Mouse (Mus musculus) CD4-positive, CD25-positive, alpha-beta regulatory T cell, adult 2 months (primary cell): ENCODE measurements around the gene Ppa1.

Source experiments
- DNase-seq: peaks from one replicate; pipeline ENCODE4 v3.0.0-alpha.2; 2012; ENCODE audit warnings: low read depth, low spot score

Ppa1 gene

DNA sequence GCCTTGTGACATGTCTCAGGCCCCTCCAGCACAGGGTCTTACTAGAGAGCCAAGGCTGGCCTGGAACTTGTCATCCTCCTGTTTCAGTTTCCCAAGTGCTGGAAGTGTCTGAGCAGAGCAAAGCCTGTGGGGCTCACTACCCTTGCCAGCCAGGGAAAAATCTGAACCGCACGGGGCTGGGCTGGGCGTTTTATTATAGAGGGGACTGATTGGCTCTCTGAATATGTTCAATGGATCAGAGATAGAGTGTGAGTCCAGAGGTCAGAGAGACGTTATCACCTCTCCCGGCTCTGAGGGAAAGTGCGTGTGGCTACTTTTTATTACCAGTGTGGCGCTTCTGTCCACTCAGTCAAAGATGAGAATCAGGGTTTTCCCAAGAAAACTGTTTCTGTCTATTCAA lies 1.8 kb upstream of the Ppa1 start:
- DNase-seq: no peak

DNA sequence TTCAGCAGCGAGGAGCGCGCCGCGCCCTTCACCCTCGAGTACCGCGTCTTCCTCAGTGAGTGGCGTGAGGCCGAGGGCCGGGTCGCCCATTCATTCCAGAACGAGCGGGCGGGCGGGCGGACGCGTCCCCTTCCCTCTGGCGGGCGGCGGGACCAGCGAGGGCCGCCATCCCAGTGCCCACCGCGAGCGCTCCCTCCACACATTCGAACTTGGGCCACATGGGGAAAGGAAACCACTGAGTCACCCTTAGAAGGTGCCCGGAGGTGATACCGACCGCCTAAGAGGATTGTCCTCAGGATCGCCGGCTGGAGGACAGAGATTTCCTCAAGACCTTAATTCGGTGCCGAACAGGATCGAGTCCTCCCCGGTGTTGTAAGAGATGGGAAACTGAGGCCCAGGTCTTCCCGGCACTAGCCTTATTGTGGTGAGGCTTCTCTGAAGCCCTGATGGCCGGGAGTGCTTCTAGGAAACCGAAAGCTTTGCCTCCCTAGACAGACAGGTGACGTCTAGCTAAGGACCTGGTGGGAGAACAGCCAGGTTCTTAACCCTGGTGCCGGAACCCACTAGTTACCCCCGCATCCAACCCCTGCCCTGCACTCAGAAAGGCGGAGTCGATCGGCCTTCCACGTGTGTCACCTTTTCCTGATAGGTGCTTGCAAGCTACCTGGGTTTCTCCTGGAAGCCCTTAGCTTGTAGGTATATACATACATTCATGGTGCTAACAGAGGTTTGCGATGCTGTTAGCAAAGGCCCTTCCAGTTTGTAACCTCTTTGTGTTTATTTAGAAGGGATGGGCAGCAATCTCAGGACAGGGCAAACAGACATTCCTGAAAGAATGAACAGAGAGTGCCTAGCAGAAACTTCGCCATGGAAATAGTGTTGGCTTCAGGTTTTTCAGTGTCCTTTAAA lies 639 bp downstream of the Ppa1 start:
- DNase-seq: peak; percentile 54

DNA sequence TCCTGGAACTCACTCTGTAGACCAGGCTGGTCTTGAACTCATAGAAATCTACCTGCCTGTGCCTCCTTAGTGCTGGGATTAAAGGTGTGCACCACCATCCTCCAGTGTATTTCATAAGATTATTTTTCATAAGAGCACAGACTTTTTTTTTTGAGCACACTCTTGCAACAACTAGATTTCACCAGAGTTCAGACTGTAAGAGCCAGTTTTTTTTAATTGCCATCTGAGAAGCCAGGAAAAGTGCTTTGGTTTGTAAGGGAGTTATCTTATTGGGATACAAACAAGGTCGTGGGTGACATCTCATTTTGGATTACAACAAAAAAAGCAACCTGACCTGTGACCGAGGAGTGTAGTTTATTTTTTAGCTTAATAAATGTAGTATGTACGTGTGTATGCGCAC lies 5.8 kb downstream of the Ppa1 start:
- DNase-seq: no peak

DNA sequence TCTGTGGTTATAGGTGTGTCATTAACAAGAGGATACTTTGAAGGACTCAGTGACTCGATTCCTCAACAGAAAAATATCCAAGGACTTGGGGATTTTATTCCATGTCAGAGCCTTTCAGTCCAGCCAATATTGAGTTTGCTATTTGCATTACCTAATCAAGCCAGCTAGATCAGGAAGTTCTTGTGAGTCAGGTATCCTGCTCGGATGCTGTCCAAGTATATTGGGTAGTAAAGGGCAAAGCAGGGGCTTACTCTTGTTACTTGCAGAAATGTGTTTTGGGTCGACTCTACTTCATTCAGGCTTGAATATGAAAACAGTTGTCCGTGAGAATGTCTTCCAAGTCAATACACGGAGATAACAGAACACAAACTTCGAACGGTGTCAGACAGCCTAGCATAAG lies 6.3 kb downstream of the Ppa1 start:
- no peak for DNase-seq

DNA sequence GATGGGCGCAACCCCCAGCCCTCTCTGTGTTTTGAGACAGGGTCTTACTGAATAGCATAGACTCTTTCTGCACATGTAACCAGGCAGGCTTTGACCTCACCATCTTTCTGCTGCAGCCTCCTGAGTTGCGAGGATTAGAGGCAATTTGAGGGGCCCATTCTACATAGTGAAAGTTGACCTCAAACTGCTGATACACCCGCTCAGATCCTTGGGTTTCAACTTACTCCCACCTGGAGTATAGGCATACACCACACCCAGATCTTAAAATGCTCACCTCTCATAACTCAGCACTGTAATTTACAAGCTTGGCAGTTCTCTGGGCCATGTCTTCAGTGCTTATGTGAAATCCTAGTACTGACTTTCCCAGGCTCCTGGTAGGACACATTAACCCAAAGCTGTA lies 6.8 kb downstream of the Ppa1 start:
- no peak for DNase-seq

DNA sequence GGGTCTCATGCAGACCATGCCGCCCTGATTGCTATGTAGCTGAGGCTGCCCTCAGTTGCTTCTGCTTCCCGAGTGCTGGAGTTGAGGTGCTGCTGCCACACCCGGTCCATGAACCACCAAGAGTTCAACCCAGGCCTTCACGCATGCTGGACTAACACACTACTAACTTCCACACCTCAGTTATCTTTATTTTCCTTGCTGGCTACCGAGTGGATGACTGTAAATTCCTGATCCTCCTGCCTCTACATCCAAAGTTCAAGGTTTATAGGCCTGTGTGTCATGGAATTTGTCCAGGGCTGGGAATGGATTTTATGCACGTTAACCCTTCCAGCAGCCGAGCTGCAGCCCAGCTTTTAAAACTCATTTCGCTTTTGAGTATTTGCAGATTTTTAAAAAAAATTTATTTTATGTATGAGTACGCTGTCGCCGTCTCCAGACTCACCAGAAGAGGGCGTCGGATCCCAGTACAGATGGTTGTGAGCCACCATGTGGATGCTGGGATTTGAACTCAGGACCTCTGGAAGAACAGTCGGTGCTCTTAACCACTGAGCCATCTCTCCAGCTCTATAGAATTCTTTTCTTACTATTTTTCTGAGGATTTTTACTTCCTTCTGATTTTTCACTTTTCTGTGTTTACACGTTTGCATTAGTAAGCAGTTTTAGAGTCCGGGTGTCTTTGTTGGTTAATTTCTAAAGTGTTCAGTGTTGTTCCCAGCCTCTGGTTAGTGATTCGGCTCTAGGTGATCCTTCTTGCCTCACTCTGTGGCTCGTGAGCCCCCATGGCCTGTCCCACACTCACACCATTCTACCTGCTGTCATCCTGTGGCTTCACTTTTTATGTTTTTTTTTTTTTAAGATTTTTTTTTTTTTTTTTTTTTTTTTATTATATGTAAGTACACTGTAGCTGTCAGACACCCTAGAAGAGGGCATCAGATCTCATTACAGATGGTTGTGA lies 8.9 kb downstream of the Ppa1 start:
- no peak for DNase-seq

DNA sequence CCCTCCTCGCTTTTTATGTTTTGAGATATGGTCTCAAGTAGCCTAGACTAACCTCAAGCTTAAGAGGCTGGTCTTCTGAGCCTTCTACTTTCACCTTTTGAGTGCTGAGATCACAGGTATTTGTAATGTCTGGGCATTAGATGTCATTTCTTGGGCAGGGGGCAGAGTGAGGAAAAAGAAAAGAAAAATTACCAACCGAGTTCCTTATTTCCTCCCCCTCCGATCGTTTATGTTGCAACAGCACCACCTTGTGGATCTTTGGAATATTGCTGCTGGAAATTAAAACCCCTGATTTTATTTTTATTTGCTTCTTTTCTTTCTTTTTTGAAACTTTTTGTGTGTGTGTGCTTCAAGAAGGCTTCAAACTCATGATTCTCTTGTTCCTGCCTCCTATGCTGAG lies 9.6 kb downstream of the Ppa1 start:
- DNase-seq: peak; percentile 77

DNA sequence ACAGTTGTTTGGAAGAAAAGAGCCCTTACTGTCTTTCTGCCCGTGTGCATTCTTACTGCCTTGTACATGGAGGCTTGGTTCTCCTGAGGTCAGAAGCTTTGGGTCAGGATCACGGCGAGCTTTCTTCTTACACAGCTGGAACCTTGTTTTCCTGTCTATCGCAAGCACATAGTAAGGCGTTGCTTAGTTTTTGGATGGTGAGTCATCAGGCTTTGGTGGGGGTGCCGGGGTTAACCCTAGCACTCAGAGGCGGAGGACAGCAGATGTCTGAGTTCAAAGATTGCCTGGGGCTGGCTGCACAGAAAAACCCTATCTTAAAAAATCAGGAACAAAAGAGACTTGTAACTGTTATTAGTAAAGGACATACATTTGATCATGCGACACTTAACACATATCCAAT lies 13.5 kb downstream of the Ppa1 start:
- no peak for DNase-seq

DNA sequence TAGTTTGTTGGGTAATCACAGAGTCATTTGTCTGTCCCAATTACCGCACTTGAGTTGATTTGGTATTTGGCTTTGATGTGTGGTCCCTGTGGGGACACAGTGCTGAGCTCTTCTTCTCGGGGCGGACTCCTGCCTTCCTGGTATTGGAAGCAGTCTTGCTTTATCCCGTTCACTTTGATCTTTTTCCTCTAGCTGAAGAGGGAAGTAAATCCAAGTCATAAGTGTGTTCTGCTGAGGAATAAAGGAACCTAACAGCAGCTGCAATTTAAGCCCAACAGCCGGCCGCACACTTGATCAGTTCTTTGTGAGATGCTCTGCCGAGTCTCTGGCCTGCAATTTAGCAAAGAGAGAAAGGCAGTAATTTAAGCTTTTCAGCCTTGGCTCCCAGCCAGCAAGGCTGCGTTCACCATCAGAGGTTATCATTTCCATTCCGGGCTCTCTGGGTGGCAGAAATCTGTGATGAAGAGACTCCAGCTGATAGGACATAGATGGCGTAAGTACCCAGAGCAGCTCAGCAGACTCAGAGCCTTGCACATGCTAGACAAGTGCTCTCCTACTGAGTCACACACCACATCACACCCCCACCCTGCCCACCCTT lies 14.1 kb downstream of the Ppa1 start:
- DNase-seq: no peak

DNA sequence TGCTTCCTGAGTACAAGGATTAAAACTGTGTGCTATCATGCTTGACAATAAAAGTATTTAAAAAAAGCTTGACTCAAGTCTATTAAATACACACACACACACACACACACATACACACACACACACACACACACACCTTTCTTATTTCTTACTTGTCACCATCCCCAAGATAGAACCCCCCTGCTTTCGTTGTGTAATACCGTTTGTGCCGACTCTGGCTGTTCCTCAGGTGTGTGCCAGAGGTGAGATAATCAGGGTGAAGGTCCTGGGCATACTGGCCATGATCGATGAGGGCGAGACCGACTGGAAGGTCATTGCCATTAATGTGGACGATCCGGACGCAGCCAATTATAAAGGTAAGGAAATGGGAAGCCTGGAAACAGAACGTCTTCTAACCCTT lies 16.8 kb downstream of the Ppa1 start:
- no peak for DNase-seq

DNA sequence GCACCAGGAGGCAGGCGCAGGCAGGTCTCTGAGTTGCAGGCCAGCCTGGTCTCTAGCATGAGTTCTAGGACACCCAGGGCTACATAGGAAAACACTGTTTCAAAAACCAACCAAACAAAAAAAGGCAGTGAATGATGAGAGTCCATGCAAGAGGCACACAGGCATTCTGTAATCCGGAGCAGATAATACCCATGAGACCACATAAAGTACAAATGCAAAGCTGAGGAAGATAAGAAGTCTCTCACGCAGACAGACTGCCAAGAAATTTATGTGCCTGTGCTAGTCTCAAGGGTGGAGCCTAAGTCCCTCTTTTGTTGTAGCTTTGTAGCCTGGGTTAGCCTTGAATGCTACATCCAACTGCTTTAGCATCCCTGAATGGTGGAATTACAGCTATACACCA lies 17.3 kb downstream of the Ppa1 start:
- no peak for DNase-seq

DNA sequence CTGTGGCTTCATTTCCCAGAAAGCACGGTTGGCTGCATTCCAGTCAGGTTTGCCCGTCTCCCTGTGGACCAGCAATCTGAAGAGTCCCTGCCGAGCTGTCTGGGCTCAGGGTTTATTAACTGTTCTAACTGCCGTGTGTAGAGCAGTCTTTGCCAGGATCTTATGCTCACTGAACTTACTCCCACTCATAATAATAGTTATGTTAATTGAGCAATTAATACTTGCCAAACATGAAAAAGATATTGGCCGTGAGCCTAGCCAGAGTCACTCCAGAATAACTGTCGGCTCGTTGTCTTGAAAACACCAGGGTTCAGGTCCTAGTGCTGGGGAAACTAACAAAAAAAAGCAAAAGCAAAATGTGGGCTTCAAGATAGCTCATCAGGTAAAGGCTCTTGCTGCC lies 20.9 kb downstream of the Ppa1 start:
- DNase-seq: no peak

DNA sequence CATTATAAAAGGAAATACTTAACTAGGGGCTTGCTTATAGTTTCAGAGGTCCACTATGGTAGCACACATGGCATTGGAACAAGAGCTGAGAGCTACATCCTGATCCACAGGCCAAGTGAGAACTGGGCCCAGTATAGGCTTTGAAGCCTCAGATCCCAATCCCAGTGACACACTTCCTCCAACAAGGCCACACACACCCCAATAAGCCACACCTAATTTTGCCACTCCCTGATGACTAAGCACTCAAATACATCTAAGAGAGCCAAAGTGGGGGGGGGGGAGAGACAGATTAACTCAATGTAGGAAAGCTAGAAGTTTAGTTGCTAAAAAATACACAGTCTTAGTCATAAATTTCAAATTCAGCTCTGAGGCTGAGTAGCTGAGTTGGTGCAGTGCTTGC lies 21.5 kb downstream of the Ppa1 start:
- no peak for DNase-seq

DNA sequence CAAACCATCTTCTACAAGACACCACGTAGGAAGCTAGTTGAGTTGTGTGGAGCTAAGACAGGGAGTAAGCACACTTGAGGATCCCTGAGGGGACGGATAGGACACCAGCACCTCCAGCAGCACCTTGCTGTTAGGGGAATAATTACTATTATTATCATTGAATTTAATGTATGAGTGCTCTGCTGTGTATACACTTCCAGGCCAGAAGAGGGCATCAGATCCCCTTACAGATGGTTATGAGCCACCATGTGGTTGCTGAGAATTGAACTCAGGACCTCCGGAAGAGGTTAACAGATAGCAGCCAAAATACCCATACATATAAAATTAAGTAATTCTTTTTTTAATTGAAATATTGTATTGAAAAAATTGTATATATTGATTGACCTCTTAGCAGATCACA lies 22.4 kb downstream of the Ppa1 start:
- DNase-seq: peak; percentile 31

DNA sequence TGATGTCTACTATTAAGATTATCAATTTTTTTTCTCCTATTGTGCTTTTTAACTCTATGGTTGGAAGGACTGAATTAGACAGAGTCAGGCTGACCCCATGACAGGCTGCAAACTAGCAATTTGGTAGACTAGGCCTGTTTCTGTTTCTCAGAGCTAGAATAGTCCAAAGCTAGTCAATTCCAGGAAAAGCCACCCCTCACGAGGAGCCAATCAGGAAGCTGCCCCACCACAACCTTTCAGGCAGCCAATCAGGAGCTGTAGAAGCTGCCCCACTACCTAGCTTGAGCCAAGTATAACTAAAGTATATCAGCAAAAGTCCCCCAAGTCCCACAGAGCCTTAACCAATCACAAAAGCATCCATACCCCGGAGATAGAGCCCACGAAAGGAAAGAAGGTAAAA lies 27.6 kb downstream of the Ppa1 start:
- peak; percentile 57 for DNase-seq

DNA sequence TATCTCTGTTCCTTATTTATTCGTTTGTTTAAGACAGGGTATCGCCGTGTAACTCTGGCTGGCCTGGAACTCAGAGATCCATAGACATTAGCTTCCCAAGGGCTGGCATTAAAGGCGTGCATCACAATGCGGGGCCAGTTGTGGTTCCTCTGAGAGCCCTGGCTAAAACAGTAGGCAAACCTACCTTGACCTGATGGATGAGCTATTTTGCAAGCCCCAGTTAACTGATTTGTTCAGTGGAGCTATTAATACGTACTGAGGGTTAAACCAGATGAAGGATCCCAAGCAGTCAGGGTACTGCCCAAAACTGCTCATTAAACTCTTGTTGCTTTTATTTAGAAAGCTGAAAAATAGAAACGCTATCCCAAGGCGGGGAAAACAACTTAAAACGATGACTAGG lies 31.2 kb downstream of the Ppa1 start:
- DNase-seq: no peak

DNA sequence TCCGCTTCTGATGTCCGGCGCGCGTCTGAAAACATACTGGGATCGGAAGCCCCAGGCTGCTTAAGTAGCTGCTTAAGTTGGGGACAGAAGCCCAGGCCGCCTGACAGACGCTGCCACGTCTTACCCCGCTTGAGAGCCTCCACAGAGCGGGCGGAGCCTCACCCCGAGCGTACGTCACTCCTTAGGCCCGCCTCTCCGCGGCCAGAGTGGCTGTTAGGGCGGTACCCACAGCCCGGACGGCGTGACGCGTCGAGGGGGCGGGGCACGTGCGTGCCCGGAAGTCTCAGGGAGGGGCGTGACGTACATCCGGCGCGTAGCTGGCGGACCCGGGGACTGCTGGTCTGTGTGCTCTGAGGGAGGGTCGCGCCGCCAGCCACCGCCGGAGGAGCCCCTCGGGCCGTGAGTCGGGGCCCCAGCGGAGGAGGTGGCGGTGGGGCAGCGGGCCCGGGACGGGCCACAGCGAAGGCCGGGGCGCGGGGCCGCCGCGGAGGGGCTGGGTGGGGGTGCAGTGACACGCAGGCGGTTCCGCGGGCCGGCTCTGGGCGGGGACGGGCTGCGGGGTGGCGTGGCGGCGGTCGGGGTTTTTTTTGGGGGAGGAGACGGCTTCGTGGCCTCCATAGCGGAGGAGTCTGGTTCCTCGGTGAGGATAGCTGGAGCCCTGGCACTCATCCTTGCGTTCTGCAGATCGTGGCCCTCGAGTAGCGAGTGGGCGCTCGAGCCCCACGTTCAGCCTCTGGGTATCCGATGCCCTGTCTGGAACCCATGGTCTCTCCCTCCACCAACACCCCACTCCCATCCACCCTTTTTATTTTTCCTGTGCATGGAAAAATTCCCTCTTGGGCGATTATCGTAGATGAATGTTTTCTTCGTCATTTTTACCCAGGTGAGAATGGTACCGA lies 31.9 kb downstream of the Ppa1 start, which contains the start of gene Sar1a:
Gene Sar1a, plus strand, starts transcription at position 285 of the 899 bp plus-strand sequence.
- peak; percentile 99 for DNase-seq

DNA sequence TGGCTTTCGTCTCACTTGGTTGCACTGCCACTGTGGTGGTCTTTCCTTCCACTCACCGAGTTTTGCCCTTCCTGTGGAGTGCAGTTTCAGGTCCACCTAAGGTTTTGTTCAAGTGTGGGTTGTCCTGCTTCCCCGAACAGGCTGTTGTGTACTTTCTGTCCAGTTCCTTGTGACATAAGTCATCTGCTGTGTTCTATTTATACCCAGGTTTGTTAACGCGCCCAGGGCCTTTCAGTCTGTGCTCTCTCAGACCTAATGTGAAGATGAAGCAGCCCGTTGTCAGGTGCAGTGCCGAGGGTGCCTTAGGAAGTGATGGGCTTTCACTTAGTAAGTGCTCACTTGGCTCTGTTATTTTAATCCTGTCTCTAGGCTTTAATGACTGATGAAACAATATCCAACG lies 41.1 kb downstream of the Ppa1 start:
- DNase-seq: no peak

DNA sequence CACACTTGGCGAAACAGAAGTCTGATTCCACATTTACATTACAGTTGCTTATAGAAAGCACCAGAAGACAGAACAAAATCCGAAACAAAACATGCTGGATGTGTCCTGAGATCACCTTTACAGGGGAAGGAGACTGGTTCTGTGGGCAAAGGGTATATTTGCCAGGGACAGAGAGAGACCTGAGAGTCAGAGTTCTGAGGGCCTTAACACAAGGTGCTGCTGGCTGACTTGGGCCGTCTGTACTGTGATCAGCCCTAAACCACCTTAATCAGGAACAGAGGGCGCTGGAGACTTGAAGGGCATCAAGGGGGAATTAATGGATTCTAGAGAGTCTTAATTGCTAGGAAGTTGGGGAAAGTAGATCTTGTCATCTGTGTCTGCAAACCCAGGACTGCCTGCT lies 45.2 kb downstream of the Ppa1 start:
- DNase-seq: no peak

DNA sequence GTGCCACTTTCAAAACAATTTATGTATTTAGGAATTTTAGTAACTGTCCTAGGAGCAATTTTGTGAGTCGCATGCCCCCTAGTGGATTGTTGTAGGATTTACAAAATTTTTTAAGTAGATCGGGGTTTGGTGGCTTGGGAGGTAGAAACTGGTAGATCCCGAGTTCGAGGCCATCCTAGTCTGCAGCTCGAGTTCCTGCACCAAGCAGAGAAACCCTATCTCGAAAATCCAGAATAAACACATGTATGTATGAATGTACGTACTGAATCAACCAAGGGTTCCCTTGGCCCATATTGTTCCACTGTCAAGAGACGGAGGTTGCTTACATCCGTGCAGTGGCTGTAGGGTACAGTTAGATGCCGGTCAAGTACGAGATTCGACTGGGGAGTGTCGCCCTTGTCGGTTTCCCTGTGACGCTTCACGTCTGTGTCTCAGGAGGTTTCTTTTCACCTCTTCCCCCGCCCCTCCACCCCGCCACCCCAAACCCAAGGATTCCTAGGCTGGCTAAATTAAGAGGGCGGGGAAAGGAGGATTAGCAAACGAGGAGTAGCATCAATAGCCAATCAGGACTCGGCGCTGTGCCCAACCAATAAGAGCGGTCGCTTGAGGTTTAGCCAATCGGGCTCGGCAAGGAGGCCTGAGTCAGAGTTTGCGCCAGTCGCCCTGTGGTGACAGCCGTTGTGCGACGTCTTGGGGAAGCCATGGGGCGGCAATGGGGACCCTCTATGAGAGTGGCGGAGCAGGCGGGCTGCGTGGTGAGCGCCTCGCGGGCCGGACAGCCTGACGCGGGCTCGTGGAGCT lies 46.7 kb downstream of the Ppa1 start, which contains the start of gene Tysnd1:
Gene Tysnd1, plus strand, starts transcription at position 645 of the 801 bp plus-strand sequence.
- DNase-seq: peak; percentile 96
